Mouse (Mus musculus) lung, embryonic 15.5 days (tissue): ENCODE measurements around the gene Scn5a. TPM values are rescaled to one million over a fixed set of nuclear protein-coding genes. Genes with fewer than 3 reads are reported as not detected.
A peak's percentile ranks its signal among the peaks of the same experiment; 100 is the strongest.

Experiments used
- ATAC-seq: fragments of 200-750 bp; cut with Nextera tagmentation; 2 replicates; pipeline ENCODE4 v1.8.0; 2017; ENCODE audit warnings: moderate number of reproducible peaks, borderline replicate concordance; ENCODE audit not compliant: low FRiP score, low TSS enrichment; ENCODE audit errors: extremely low read depth
- H3K27ac ChIP-seq: fragments of 300-500 bp; sonication (generic); 2 replicates; pipeline ENCODE4 v1.5.1; 2015; ENCODE audit warnings: moderate library complexity, mild to moderate bottlenecking, inconsistent platforms
- H3K27me3 ChIP-seq: fragments of 300-500 bp; sonication (generic); 2 replicates; pipeline ENCODE4 v1.6.1; 2015; ENCODE audit warnings: inconsistent platforms
- H3K36me3 ChIP-seq: fragments of 300-500 bp; sonication (generic); 2 replicates; pipeline ENCODE4 v1.6.1; 2015; ENCODE audit warnings: inconsistent platforms
- H3K4me1 ChIP-seq: fragments of 300-500 bp; sonication (generic); 2 replicates; pipeline ENCODE4 v1.6.1; 2015; ENCODE audit warnings: inconsistent platforms
- H3K4me2 ChIP-seq: fragments of 300-500 bp; sonication (generic); 2 replicates; pipeline ENCODE4 v1.6.1; 2015; ENCODE audit warnings: inconsistent platforms, mild to moderate bottlenecking, moderate library complexity
- H3K4me3 ChIP-seq: fragments of 300-500 bp; sonication (generic); 2 replicates; pipeline ENCODE4 v1.5.1; 2015; ENCODE audit warnings: mild to moderate bottlenecking, inconsistent platforms
- H3K9ac ChIP-seq: fragments of 300-500 bp; sonication (generic); 2 replicates; pipeline ENCODE4 v1.6.1; 2015; ENCODE audit warnings: inconsistent platforms
- H3K9me3 ChIP-seq: fragments of 300-500 bp; sonication (generic); 2 replicates; pipeline ENCODE4 v1.6.1; 2016; ENCODE audit warnings: inconsistent platforms
- WGBS: fragments of 180-500 bp; shearing (Covaris S2); methylation state at CpG from one replicate; pipeline ENCODE4 v1.1.7; 2015; 5-methylcytosine and 5-hydroxymethylcytosine counted together
- polyA plus RNA-seq: library from polyadenylated mRNA; unstranded; fragments of >200 nt; fragmentation: Nextera tagmentation; extraction: Ambion mirVana; gene quantifications from 2 replicates; pipeline ENCODE4 v1.2.1, GENCODE M21; 2015

Scn5a gene
- polyA plus RNA-seq: 0.79 and 0.87 TPM in 2 replicates

- H3K4me3 ChIP-seq: peak within 1 kb of the TSS; percentile 53
- H3K27me3 ChIP-seq: peaks cover 71% of the 10 kb centered on the region
- peak within 1 kb of the TSS; percentile 42 for H3K9ac ChIP-seq
- H3K4me2 ChIP-seq: peak within 1 kb of the TSS; percentile 97
- peaks cover 10% of the 10 kb centered on the region for H3K4me1 ChIP-seq
- no peak within 1 kb of the TSS for H3K27ac ChIP-seq
- ATAC-seq: peak; percentile 80
- no peaks in the 10 kb centered on the region for H3K36me3 ChIP-seq
- no peaks in the 10 kb centered on the region for H3K9me3 ChIP-seq
- under 1% methylated on average over 69 of the region's 99 CpGs for WGBS
Observed at GRCm38 (mm10) chr9:119578636-119579438, at the start of gene Scn5a. Gene Scn5a, minus strand, starts transcription at chr9:119579016.

- Histone ChIP-seq H3K4me2 (no peak overlapping the region), H3K27me3 (no peaks in the 10 kb centered on the region; the same call in 1 of the 2 replicates)
- no peak for ATAC-seq
Observed at GRCm38 (mm10) chr9:119627227-119627626, 48.4 kb upstream of the Scn5a start.

GRCm38 (mm10) chr9:119624151-119624550, 45.3 kb upstream of the Scn5a start:
- no peak for ATAC-seq
- no peaks in the 10 kb centered on the region for H3K9me3 ChIP-seq
- H3K27ac ChIP-seq: no peak overlapping the region
- H3K27me3 ChIP-seq: no peaks in the 10 kb centered on the region
- H3K4me2 ChIP-seq: no peak overlapping the region
- WGBS: 65% methylated on average over 4 of the region's 4 CpGs
- H3K4me1 ChIP-seq: no peaks in the 10 kb centered on the region
- H3K4me3 ChIP-seq: no peak overlapping the region
- H3K36me3 ChIP-seq: no peaks in the 10 kb centered on the region
- H3K9ac ChIP-seq: no peak overlapping the region

More at GRCm38 (mm10) chr9:119627227-119627626, 48.4 kb upstream of the Scn5a start:
- Histone ChIP-seq H3K9ac (no peak overlapping the region), H3K4me3 (no peak overlapping the region), H3K4me1 (0 out of 2 replicates have a peak, but pooled peaks cover 4% of the 10 kb centered on the region), H3K9me3 (no peaks in the 10 kb centered on the region), H3K36me3 (no peaks in the 10 kb centered on the region), H3K27ac (no peak overlapping the region)
- 63% methylated on average over 6 of the region's 6 CpGs for WGBS

GRCm38 (mm10) chr9:119614798-119615197, 36.0 kb upstream of the Scn5a start:
- Histone ChIP-seq H3K9me3 (no peaks in the 10 kb centered on the region), H3K36me3 (no peaks in the 10 kb centered on the region), H3K27ac (no peak overlapping the region), H3K4me2 (no peak overlapping the region), H3K27me3 (no peaks in the 10 kb centered on the region), H3K4me3 (no peak overlapping the region), H3K9ac (no peak overlapping the region), H3K4me1 (no peaks in the 10 kb centered on the region)
- no peak for ATAC-seq
- WGBS: 66% methylated on average over 6 of the region's 6 CpGs

GRCm38 (mm10) chr9:119610563-119611166, 31.8 kb upstream of the Scn5a start:
- H3K27ac ChIP-seq: no peak overlapping the region
- no peaks in the 10 kb centered on the region for H3K4me1 ChIP-seq
- 81% methylated on average over 7 of the region's 7 CpGs for WGBS

GRCm38 (mm10) chr9:119606906-119607305, 28.1 kb upstream of the Scn5a start:
- Histone ChIP-seq H3K27ac (no peak overlapping the region), H3K4me3 (no peak overlapping the region), H3K4me2 (no peak overlapping the region), H3K9me3 (no peaks in the 10 kb centered on the region), H3K36me3 (no peaks in the 10 kb centered on the region), H3K9ac (no peak overlapping the region), H3K4me1 (0 out of 2 replicates have a peak, but pooled peaks cover 4% of the 10 kb centered on the region), H3K27me3 (no peaks in the 10 kb centered on the region)
- 89% methylated on average over 5 of the region's 5 CpGs for WGBS
- no peak for ATAC-seq

More at GRCm38 (mm10) chr9:119610563-119611166, 31.8 kb upstream of the Scn5a start:
- Histone ChIP-seq H3K9me3 (no peaks in the 10 kb centered on the region), H3K36me3 (no peaks in the 10 kb centered on the region), H3K27me3 (no peaks in the 10 kb centered on the region), H3K4me2 (no peak overlapping the region), H3K9ac (no peak overlapping the region), H3K4me3 (no peak overlapping the region)
- no peak for ATAC-seq

- no peak overlapping the region for H3K9ac ChIP-seq
- H3K27ac ChIP-seq: no peak overlapping the region
- H3K27me3 ChIP-seq: no peaks in the 10 kb centered on the region
- no peak overlapping the region for H3K4me3 ChIP-seq
- no peak for ATAC-seq
- H3K4me1 ChIP-seq: 0 out of 2 replicates have a peak, but pooled peaks cover 4% of the 10 kb centered on the region
- 57% methylated on average over 8 of the region's 8 CpGs for WGBS
- no peaks in the 10 kb centered on the region for H3K36me3 ChIP-seq
- H3K4me2 ChIP-seq: no peak overlapping the region
- no peaks in the 10 kb centered on the region for H3K9me3 ChIP-seq
Observed at GRCm38 (mm10) chr9:119604607-119605006, 25.8 kb upstream of the Scn5a start.

- no peak for ATAC-seq
- Histone ChIP-seq H3K4me3 (no peak overlapping the region), H3K27me3 (no peaks in the 10 kb centered on the region), H3K27ac (no peak overlapping the region), H3K9me3 (no peaks in the 10 kb centered on the region), H3K4me1 (0 out of 2 replicates have a peak, but pooled peaks cover 2% of the 10 kb centered on the region), H3K9ac (no peak overlapping the region), H3K4me2 (no peak overlapping the region), H3K36me3 (no peaks in the 10 kb centered on the region)
- 75% methylated on average over 10 of the region's 10 CpGs for WGBS
Observed at GRCm38 (mm10) chr9:119598501-119598900, 19.7 kb upstream of the Scn5a start.

GRCm38 (mm10) chr9:119597332-119597731, 18.5 kb upstream of the Scn5a start:
- no peak for ATAC-seq

GRCm38 (mm10) chr9:119589592-119589991, 10.8 kb upstream of the Scn5a start:
- no peak overlapping the region for H3K9ac ChIP-seq
- peaks cover 16% of the 10 kb centered on the region; the same call in 1 of the 2 replicates for H3K4me1 ChIP-seq
- H3K27me3 ChIP-seq: 0 out of 2 replicates have a peak, but pooled peaks cover 3% of the 10 kb centered on the region
- H3K9me3 ChIP-seq: no peaks in the 10 kb centered on the region
- H3K4me3 ChIP-seq: no peak overlapping the region
- H3K36me3 ChIP-seq: no peaks in the 10 kb centered on the region
- WGBS: 63% methylated on average over 8 of the region's 8 CpGs
- no peak overlapping the region for H3K27ac ChIP-seq
- ATAC-seq: no peak
- no peak overlapping the region for H3K4me2 ChIP-seq

More at GRCm38 (mm10) chr9:119597332-119597731, 18.5 kb upstream of the Scn5a start:
- peak overlapping the region; percentile 11; the same call in 1 of the 2 replicates for H3K4me2 ChIP-seq
- H3K36me3 ChIP-seq: no peaks in the 10 kb centered on the region
- 61% methylated on average over 8 of the region's 8 CpGs for WGBS
- no peaks in the 10 kb centered on the region for H3K27me3 ChIP-seq
- H3K9ac ChIP-seq: no peak overlapping the region
- no peaks in the 10 kb centered on the region for H3K9me3 ChIP-seq
- H3K27ac ChIP-seq: no peak overlapping the region
- H3K4me3 ChIP-seq: no peak overlapping the region
- H3K4me1 ChIP-seq: 0 out of 2 replicates have a peak, but pooled peaks cover 3% of the 10 kb centered on the region

GRCm38 (mm10) chr9:119588763-119589449, 10.1 kb upstream of the Scn5a start:
- H3K9ac ChIP-seq: no peak overlapping the region
- peak; percentile 88 for ATAC-seq

More at GRCm38 (mm10) chr9:119588763-119589449, 10.1 kb upstream of the Scn5a start:
- Histone ChIP-seq H3K4me2 (peak overlapping the region; percentile 53), H3K27ac (no peak overlapping the region), H3K27me3 (0 out of 2 replicates have a peak, but pooled peaks cover 3% of the 10 kb centered on the region), H3K36me3 (no peaks in the 10 kb centered on the region), H3K9me3 (no peaks in the 10 kb centered on the region), H3K4me3 (peak overlapping the region; percentile 13), H3K4me1 (peaks cover 16% of the 10 kb centered on the region; the same call in 1 of the 2 replicates)
- WGBS: 15% methylated on average over 26 of the region's 26 CpGs
